Mouse (Mus musculus) intestine, embryonic 14.5 days (tissue): ENCODE results near the gene Myo1e. TPM values are rescaled to one million over a fixed set of nuclear protein-coding genes. Genes with fewer than 3 reads are reported as not detected.
"Not testable (repeated sequence)": the region's sequence is repeated elsewhere in the genome, so short reads cannot be mapped to it uniquely, and the experiment has no call there.

ENCODE experiments used
- ATAC-seq: fragments of 200-750 bp; cut with Nextera tagmentation; replicated peaks from 2 replicates; pipeline ENCODE4 v1.8.0; 2017; ENCODE audit warnings: low read depth, moderate number of reproducible peaks, moderate TSS enrichment, moderate library complexity; ENCODE audit not compliant: low FRiP score, low TSS enrichment
- DNase-seq: peaks from one replicate; pipeline ENCODE4 v3.0.0-alpha.2; 2018; ENCODE audit warnings: low spot score
- H3K27ac ChIP-seq: fragments of 300-500 bp; sonication (generic); 2 replicates; pipeline ENCODE4 v1.5.1; 2014; ENCODE audit warnings: low read depth, mild to moderate bottlenecking, control low read depth
- H3K27me3 ChIP-seq: fragments of 300-500 bp; sonication (generic); replicated peaks from 2 replicates; pipeline ENCODE4 v1.6.1; 2014; ENCODE audit warnings: low read length, control low read depth; ENCODE audit not compliant: control insufficient read depth, insufficient read depth
- H3K36me3 ChIP-seq: fragments of 300-500 bp; sonication (generic); 2 replicates; pipeline ENCODE4 v1.6.1; 2014; ENCODE audit warnings: low read length, control low read depth; ENCODE audit not compliant: control insufficient read depth, insufficient read depth
- H3K4me1 ChIP-seq: fragments of 300-500 bp; sonication (generic); replicated peaks from 2 replicates; pipeline ENCODE4 v1.6.1; 2014; ENCODE audit warnings: low read length, control low read depth, mixed read lengths; ENCODE audit not compliant: control insufficient read depth, insufficient read depth
- H3K4me2 ChIP-seq: fragments of 300-500 bp; sonication (generic); 2 replicates; pipeline ENCODE4 v1.6.1; 2014; ENCODE audit warnings: low read length
- H3K4me3 ChIP-seq: fragments of 300-500 bp; sonication (generic); 2 replicates; pipeline ENCODE4 v1.5.1; 2014; ENCODE audit warnings: low read depth, low read length, control low read depth, mixed read lengths
- H3K9ac ChIP-seq: fragments of 300-500 bp; sonication (generic); 2 replicates; pipeline ENCODE4 v1.6.1; 2014; ENCODE audit warnings: mild to moderate bottlenecking, low read length
- H3K9me3 ChIP-seq: fragments of 300-500 bp; sonication (generic); 2 replicates; pipeline ENCODE4 v1.6.1; 2016; ENCODE audit warnings: low read length, control low read depth; ENCODE audit not compliant: control insufficient read depth
- WGBS: fragments of 180-500 bp; shearing (Covaris S2); extraction: QIAGEN DNeasy Blood & Tissue Kit; methylation state at CpG from one replicate; pipeline ENCODE4 v1.1.7; 2014; 5-methylcytosine and 5-hydroxymethylcytosine counted together
- polyA plus RNA-seq: library from polyadenylated mRNA; unstranded; fragments of >200 nt; fragmentation: Nextera tagmentation; extraction: Ambion mirVana; gene quantifications from 2 replicates; pipeline ENCODE4 v1.2.1, GENCODE M21; 2014

The Myo1e gene
- polyA plus RNA-seq, 1 experiment from 2014 or later = 17.0 TPM

- 91% methylated on average over 10 of the region's 10 CpGs for WGBS
- Histone ChIP-seq H3K27me3 (no peaks in the 10 kb centered on the region), H3K9me3 (no peaks in the 10 kb centered on the region), H3K27ac (no peak overlapping the region), H3K9ac (no peak overlapping the region), H3K4me3 (no peak overlapping the region), H3K4me1 (no peaks in the 10 kb centered on the region), H3K36me3 (no peaks in the 10 kb centered on the region), H3K4me2 (no peak overlapping the region)
- no peak for ATAC-seq
- no peak for DNase-seq
Observed at GRCm38 (mm10) chr9:70251441-70251985, 44.4 kb downstream of the Myo1e start.

- Histone ChIP-seq H3K9ac (no peak overlapping the region), H3K4me2 (no peak overlapping the region), H3K9me3 (no peaks in the 10 kb centered on the region), H3K27me3 (no peaks in the 10 kb centered on the region), H3K4me3 (no peak overlapping the region), H3K27ac (no peak overlapping the region), H3K36me3 (no peaks in the 10 kb centered on the region), H3K4me1 (peaks cover 10% of the 10 kb centered on the region)
- 86% methylated on average over 1 of the region's 1 CpGs for WGBS
- DNase-seq (no peak), ATAC-seq (no peak)
Observed at GRCm38 (mm10) chr9:70253016-70253415, 45.9 kb downstream of the Myo1e start.

GRCm38 (mm10) chr9:70255005-70255404, 47.9 kb downstream of the Myo1e start:
- ATAC-seq (no peak), DNase-seq (no peak)
- Histone ChIP-seq H3K4me3 (no peak overlapping the region), H3K4me1 (peaks cover 15% of the 10 kb centered on the region), H3K9me3 (no peaks in the 10 kb centered on the region), H3K4me2 (no peak overlapping the region), H3K27ac (no peak overlapping the region), H3K27me3 (no peaks in the 10 kb centered on the region), H3K9ac (no peak overlapping the region), H3K36me3 (no peaks in the 10 kb centered on the region)
- WGBS = 83% methylated on average over 4 of the region's 4 CpGs

GRCm38 (mm10) chr9:70256027-70256426, 48.9 kb downstream of the Myo1e start:
- not testable (repeated sequence) for H3K36me3 ChIP-seq, H3K9me3 ChIP-seq, DNase-seq, H3K27ac ChIP-seq, H3K27me3 ChIP-seq, ATAC-seq, H3K4me3 ChIP-seq, H3K4me2 ChIP-seq, H3K9ac ChIP-seq
- 95% methylated on average over 7 of the region's 7 CpGs for WGBS
- H3K4me1 ChIP-seq = peaks cover 18% of the 10 kb centered on the region

GRCm38 (mm10) chr9:70257289-70258101, 50.3 kb downstream of the Myo1e start:
- 37% methylated on average over 13 of the region's 13 CpGs for WGBS
- peaks cover 18% of the 10 kb centered on the region for H3K4me1 ChIP-seq
- H3K9me3 ChIP-seq = no peaks in the 10 kb centered on the region
- no peak for ATAC-seq
- no peak overlapping the region for H3K27ac ChIP-seq
- H3K4me3 ChIP-seq = no peak overlapping the region
- no peak overlapping the region for H3K4me2 ChIP-seq
- no peaks in the 10 kb centered on the region for H3K27me3 ChIP-seq
- no peaks in the 10 kb centered on the region for H3K36me3 ChIP-seq
- DNase-seq = no peak
- H3K9ac ChIP-seq = no peak overlapping the region

- no peak overlapping the region for H3K4me3 ChIP-seq
- no peaks in the 10 kb centered on the region for H3K36me3 ChIP-seq
- DNase-seq (no peak), ATAC-seq (no peak)
- no peaks in the 10 kb centered on the region for H3K27me3 ChIP-seq
- H3K4me2 ChIP-seq = no peak overlapping the region
- H3K9me3 ChIP-seq = no peaks in the 10 kb centered on the region
- H3K27ac ChIP-seq = no peak overlapping the region
- H3K4me1 ChIP-seq = peaks cover 27% of the 10 kb centered on the region
- 64% methylated on average over 9 of the region's 9 CpGs for WGBS
- no peak overlapping the region for H3K9ac ChIP-seq
Observed at GRCm38 (mm10) chr9:70260324-70260841, 53.2 kb downstream of the Myo1e start.

- Histone ChIP-seq H3K27ac (no peak overlapping the region), H3K4me1 (peaks cover 27% of the 10 kb centered on the region)
Observed at GRCm38 (mm10) chr9:70261646-70262045, 54.5 kb downstream of the Myo1e start.

GRCm38 (mm10) chr9:70263134-70263533, 56.0 kb downstream of the Myo1e start:
- ATAC-seq = no peak
- H3K4me2 ChIP-seq = no peak overlapping the region
- no peak overlapping the region for H3K27ac ChIP-seq
- no peak overlapping the region for H3K4me3 ChIP-seq
- H3K27me3 ChIP-seq = no peaks in the 10 kb centered on the region
- no peaks in the 10 kb centered on the region for H3K36me3 ChIP-seq
- H3K9ac ChIP-seq = no peak overlapping the region
- H3K9me3 ChIP-seq = no peaks in the 10 kb centered on the region
- 54% methylated on average over 8 of the region's 8 CpGs for WGBS
- DNase-seq = no peak
- peaks cover 16% of the 10 kb centered on the region for H3K4me1 ChIP-seq

More at GRCm38 (mm10) chr9:70261646-70262045, 54.5 kb downstream of the Myo1e start:
- no peak for ATAC-seq
- no peak overlapping the region for H3K4me3 ChIP-seq
- no peaks in the 10 kb centered on the region for H3K27me3 ChIP-seq
- no peak for DNase-seq
- no peak overlapping the region for H3K4me2 ChIP-seq
- 75% methylated on average over 5 of the region's 5 CpGs for WGBS
- H3K36me3 ChIP-seq = no peaks in the 10 kb centered on the region
- H3K9me3 ChIP-seq = no peaks in the 10 kb centered on the region
- no peak overlapping the region for H3K9ac ChIP-seq
